Mouse (Mus musculus) liver, embryonic 13.5 days (tissue): Measurements from ENCODE around the gene Epha1. TPM values are rescaled to one million over a fixed set of nuclear protein-coding genes. Genes with fewer than 3 reads are reported as not detected.

Experiments
- ATAC-seq: fragments of 200-750 bp; cut with Nextera tagmentation; 2 replicates; pipeline ENCODE4 v1.8.0; 2017; ENCODE audit warnings: low read depth, mild to moderate bottlenecking, moderate number of reproducible peaks, moderate library complexity
- DNase-seq: peaks from one replicate; pipeline ENCODE4 v3.0.0; 2022
- H3K27ac ChIP-seq: fragments of 300-500 bp; sonication (generic); 2 replicates; pipeline ENCODE4 v1.5.1; 2015; ENCODE audit warnings: moderate library complexity, mild to moderate bottlenecking, inconsistent platforms
- H3K27me3 ChIP-seq: fragments of 300-500 bp; sonication (generic); 2 replicates; pipeline ENCODE4 v1.6.1; 2015; ENCODE audit warnings: mild to moderate bottlenecking, inconsistent platforms
- H3K36me3 ChIP-seq: fragments of 300-500 bp; sonication (generic); 2 replicates; pipeline ENCODE4 v1.6.1; 2015; ENCODE audit warnings: mild to moderate bottlenecking, inconsistent platforms
- H3K4me1 ChIP-seq: fragments of 300-500 bp; sonication (generic); replicated peaks from 2 replicates; pipeline ENCODE4 v1.6.1; 2015; ENCODE audit warnings: inconsistent platforms
- H3K4me2 ChIP-seq: fragments of 300-500 bp; sonication (generic); 2 replicates; pipeline ENCODE4 v1.6.1; 2015; ENCODE audit warnings: inconsistent platforms, mild to moderate bottlenecking, moderate library complexity
- H3K4me3 ChIP-seq: fragments of 300-500 bp; sonication (generic); replicated peaks from 2 replicates; pipeline ENCODE4 v1.5.1; 2015; ENCODE audit warnings: mild to moderate bottlenecking, inconsistent platforms
- H3K9ac ChIP-seq: fragments of 300-500 bp; sonication (generic); 2 replicates; pipeline ENCODE4 v1.6.1; 2015; ENCODE audit warnings: mild to moderate bottlenecking, inconsistent platforms
- H3K9me3 ChIP-seq: fragments of 300-500 bp; sonication (generic); replicated peaks from 2 replicates; pipeline ENCODE4 v1.6.1; 2016; ENCODE audit warnings: inconsistent platforms
- WGBS: fragments of 180-500 bp; shearing (Covaris S2); methylation state at CpG from one replicate; pipeline ENCODE4 v1.1.7; 2015; ENCODE audit not compliant: insufficient replicate concordance; 5-methylcytosine and 5-hydroxymethylcytosine counted together
- polyA plus RNA-seq: library from polyadenylated mRNA; unstranded; fragments of >200 nt; fragmentation: Nextera tagmentation; extraction: Ambion mirVana; gene quantifications from 2 replicates; pipeline ENCODE4 v1.2.1, GENCODE M21; 2015

Gene Epha1
- polyA plus RNA-seq, 1 experiment from 2014 or later, result 2.7 TPM

DNA sequence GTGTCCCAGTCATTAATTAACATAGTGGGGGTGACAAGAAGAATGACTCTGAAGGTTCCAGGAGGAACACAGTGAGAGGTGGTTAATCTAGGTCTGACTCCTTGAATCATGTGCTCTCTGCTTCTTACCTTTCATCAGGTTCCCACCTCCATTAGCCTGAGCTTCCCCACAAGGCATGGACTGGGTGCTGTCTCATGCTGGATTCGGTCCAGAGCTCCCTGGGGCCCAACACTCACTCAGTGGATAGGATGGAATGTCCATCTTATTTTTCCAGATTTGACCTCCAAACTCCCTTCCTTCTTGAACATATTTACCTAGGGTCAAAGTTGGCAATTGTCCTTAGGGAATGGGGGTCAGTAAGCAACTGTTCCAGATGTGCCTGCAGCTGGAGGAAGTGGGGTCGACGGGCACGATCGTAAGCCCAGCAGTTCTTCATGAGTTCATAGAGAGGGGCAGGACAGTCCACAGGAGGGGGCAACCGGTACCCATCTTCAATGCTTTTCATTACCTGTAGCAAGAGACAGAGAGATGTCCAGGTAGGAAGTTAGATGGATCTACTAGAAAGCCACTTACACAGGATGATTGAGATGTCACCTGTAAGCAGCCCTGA lies 12.7 kb downstream of the Epha1 start:
- H3K4me3 ChIP-seq, result no peak overlapping the region
- no peaks in the 10 kb centered on the region for H3K9me3 ChIP-seq
- peaks cover 38% of the 10 kb centered on the region for H3K36me3 ChIP-seq
- DNase-seq, result no peak
- H3K27ac ChIP-seq, result no peak overlapping the region
- no peak overlapping the region for H3K9ac ChIP-seq
- no peak for ATAC-seq
- H3K4me1 ChIP-seq, result 0 out of 2 replicates have a peak, but pooled peaks cover 8% of the 10 kb centered on the region
- 69% methylated on average over 6 of the region's 6 CpGs for WGBS
- H3K4me2 ChIP-seq, result no peak overlapping the region
- H3K27me3 ChIP-seq, result no peaks in the 10 kb centered on the region

GRCm38 (mm10) chr6:42359364-42360147 lies 13.5 kb downstream of the Epha1 start:
- Histone ChIP-seq H3K27ac (no peak overlapping the region), H3K36me3 (peaks cover 38% of the 10 kb centered on the region), H3K9me3 (no peaks in the 10 kb centered on the region), H3K9ac (no peak overlapping the region), H3K4me1 (peaks cover 13% of the 10 kb centered on the region), H3K4me2 (no peak overlapping the region), H3K4me3 (no peak overlapping the region), H3K27me3 (no peaks in the 10 kb centered on the region)
- ATAC-seq (no peak), DNase-seq (no peak)
- 59% methylated on average over 9 of the region's 9 CpGs for WGBS

DNA sequence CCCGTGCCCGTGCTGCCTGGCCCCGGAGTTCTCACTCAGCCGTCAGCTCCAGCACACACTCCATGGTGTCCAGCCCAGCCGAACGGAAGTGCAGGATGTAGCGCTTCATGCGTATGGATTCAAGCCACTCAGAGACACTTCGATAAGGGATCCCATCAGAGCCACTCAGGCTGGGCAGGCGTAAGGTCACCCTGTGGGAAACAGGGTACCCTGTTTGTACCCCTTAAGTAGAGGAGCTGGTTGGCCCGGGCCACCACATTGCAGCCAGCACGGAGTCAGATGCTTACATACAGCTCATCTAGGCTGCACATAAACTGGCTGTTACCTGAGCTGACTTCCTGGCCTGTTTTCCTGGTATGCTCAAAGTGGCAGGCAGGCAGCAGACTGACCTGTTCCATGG lies 14.2 kb downstream of the Epha1 start:
- 85% methylated on average over 12 of the region's 12 CpGs for WGBS
- ATAC-seq (no peak), DNase-seq (no peak)
- H3K4me2 ChIP-seq, result no peak overlapping the region
- H3K4me3 ChIP-seq, result no peak overlapping the region
- H3K27ac ChIP-seq, result no peak overlapping the region
- no peaks in the 10 kb centered on the region for H3K27me3 ChIP-seq
- H3K9me3 ChIP-seq, result no peaks in the 10 kb centered on the region
- H3K9ac ChIP-seq, result no peak overlapping the region
- peaks cover 20% of the 10 kb centered on the region for H3K4me1 ChIP-seq
- H3K36me3 ChIP-seq, result peaks cover 38% of the 10 kb centered on the region

- Histone ChIP-seq H3K36me3 (peaks cover 38% of the 10 kb centered on the region), H3K27ac (no peak overlapping the region)
These were observed 15.2 kb downstream of the Epha1 start for GRCm38 (mm10) chr6:42357901-42358300.

DNA sequence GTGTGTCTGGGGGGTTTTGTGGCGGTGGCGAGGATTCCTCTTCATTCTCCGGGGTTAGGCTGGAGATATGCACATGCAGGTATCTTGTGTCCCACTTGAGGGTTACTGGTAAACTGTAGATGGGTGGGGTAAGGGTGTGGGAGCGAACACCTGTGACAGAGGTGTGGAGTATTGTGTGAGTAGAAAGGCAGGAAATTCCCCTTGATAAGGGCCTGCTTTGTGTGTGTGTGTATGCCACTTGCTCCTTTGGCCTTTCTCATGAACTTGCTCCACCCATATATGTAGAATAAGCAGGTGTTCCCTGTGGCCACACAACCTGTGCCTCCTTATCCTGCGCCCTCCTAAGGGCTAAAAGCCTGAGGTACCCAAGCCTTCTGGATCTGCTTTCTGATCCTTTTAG lies 16.2 kb downstream of the Epha1 start:
- Histone ChIP-seq H3K36me3 (peaks cover 42% of the 10 kb centered on the region), H3K27me3 (no peaks in the 10 kb centered on the region), H3K4me1 (peaks cover 32% of the 10 kb centered on the region), H3K27ac (no peak overlapping the region), H3K4me3 (no peak overlapping the region), H3K9me3 (no peaks in the 10 kb centered on the region), H3K4me2 (no peak overlapping the region), H3K9ac (no peak overlapping the region)
- WGBS, result 71% methylated on average over 5 of the region's 5 CpGs
- no peak for ATAC-seq
- DNase-seq, result no peak

More at GRCm38 (mm10) chr6:42357901-42358300, 15.2 kb downstream of the Epha1 start:
- Histone ChIP-seq H3K4me3 (no peak overlapping the region), H3K9ac (no peak overlapping the region), H3K9me3 (no peaks in the 10 kb centered on the region), H3K27me3 (no peaks in the 10 kb centered on the region), H3K4me2 (no peak overlapping the region), H3K4me1 (peaks cover 30% of the 10 kb centered on the region)
- ATAC-seq (no peak), DNase-seq (no peak)
- WGBS, result 75% methylated on average over 6 of the region's 6 CpGs

GRCm38 (mm10) chr6:42355794-42356600 lies 17.1 kb downstream of the Epha1 start:
- Histone ChIP-seq H3K9me3 (no peaks in the 10 kb centered on the region), H3K27ac (no peak overlapping the region), H3K4me1 (peaks cover 41% of the 10 kb centered on the region), H3K4me2 (no peak overlapping the region), H3K27me3 (no peaks in the 10 kb centered on the region), H3K9ac (no peak overlapping the region), H3K36me3 (peaks cover 49% of the 10 kb centered on the region), H3K4me3 (no peak overlapping the region)
- ATAC-seq (no peak), DNase-seq (no peak)
- WGBS, result 78% methylated on average over 13 of the region's 13 CpGs

- 74% methylated on average over 6 of the region's 6 CpGs for WGBS
- no peak overlapping the region for H3K4me2 ChIP-seq
These were observed 17.7 kb downstream of the Epha1 start for GRCm38 (mm10) chr6:42355366-42355765.

GRCm38 (mm10) chr6:42354076-42355019 lies 18.7 kb downstream of the Epha1 start:
- 15% methylated on average over 11 of the region's 11 CpGs for WGBS
- Histone ChIP-seq H3K9me3 (no peaks in the 10 kb centered on the region), H3K27ac (peak overlapping the region; percentile 40), H3K4me3 (0 out of 2 replicates have a peak overlapping the region, but pooled peaks have one; percentile 5), H3K4me1 (peaks cover 53% of the 10 kb centered on the region), H3K9ac (no peak overlapping the region), H3K4me2 (peak overlapping the region; percentile 85), H3K36me3 (peaks cover 48% of the 10 kb centered on the region), H3K27me3 (no peaks in the 10 kb centered on the region)
- DNase-seq (no peak), ATAC-seq (no peak)

More at GRCm38 (mm10) chr6:42355366-42355765, 17.7 kb downstream of the Epha1 start:
- peaks cover 48% of the 10 kb centered on the region for H3K4me1 ChIP-seq
- no peaks in the 10 kb centered on the region for H3K9me3 ChIP-seq
- H3K27me3 ChIP-seq, result no peaks in the 10 kb centered on the region
- peaks cover 49% of the 10 kb centered on the region for H3K36me3 ChIP-seq
- DNase-seq (no peak), ATAC-seq (no peak)
- H3K4me3 ChIP-seq, result no peak overlapping the region
- H3K9ac ChIP-seq, result no peak overlapping the region
- no peak overlapping the region for H3K27ac ChIP-seq

GRCm38 (mm10) chr6:42353180-42353579 lies 19.9 kb downstream of the Epha1 start:
- Histone ChIP-seq H3K4me1 (peaks cover 58% of the 10 kb centered on the region), H3K9me3 (no peaks in the 10 kb centered on the region), H3K9ac (no peak overlapping the region; the same call in 1 of the 2 replicates), H3K4me3 (0 out of 2 replicates have a peak overlapping the region, but pooled peaks have one; percentile 6), H3K27ac (peak overlapping the region; percentile 40), H3K4me2 (peak overlapping the region; percentile 85), H3K27me3 (no peaks in the 10 kb centered on the region), H3K36me3 (peaks cover 37% of the 10 kb centered on the region)
- ATAC-seq (no peak), DNase-seq (peak; percentile 27)
- WGBS, result 14% methylated on average over 8 of the region's 8 CpGs

- no peaks in the 10 kb centered on the region for H3K27me3 ChIP-seq
- peak overlapping the region; percentile 40 for H3K27ac ChIP-seq
These were observed 20.6 kb downstream of the Epha1 start for GRCm38 (mm10) chr6:42352486-42352846.

More at GRCm38 (mm10) chr6:42352486-42352846, 20.6 kb downstream of the Epha1 start:
- peak overlapping the region; percentile 70 for H3K4me3 ChIP-seq
- DNase-seq, result no peak
- peaks cover 30% of the 10 kb centered on the region for H3K36me3 ChIP-seq
- peak overlapping the region; percentile 85 for H3K4me2 ChIP-seq
- peaks cover 58% of the 10 kb centered on the region for H3K4me1 ChIP-seq
- peak overlapping the region; percentile 74; the same call in 1 of the 2 replicates for H3K9ac ChIP-seq
- 13% methylated on average over 1 of the region's 1 CpGs for WGBS
- no peaks in the 10 kb centered on the region for H3K9me3 ChIP-seq
- ATAC-seq, result no peak
